Mouse (Mus musculus): ENCODE data around the gene Ubp1. TPM values are rescaled to one million over a fixed set of nuclear protein-coding genes. Genes with fewer than 3 reads are reported as not detected.
"Not testable (repeated sequence)": the region's sequence is repeated elsewhere in the genome, so short reads cannot be mapped to it uniquely, and the experiment has no call there.

Ubp1 gene
- 49.8 and 51.8 TPM in 2 replicates for polyA plus RNA-seq (2015; fragmentation: Nextera tagmentation; extraction: Ambion mirVana)

DNA sequence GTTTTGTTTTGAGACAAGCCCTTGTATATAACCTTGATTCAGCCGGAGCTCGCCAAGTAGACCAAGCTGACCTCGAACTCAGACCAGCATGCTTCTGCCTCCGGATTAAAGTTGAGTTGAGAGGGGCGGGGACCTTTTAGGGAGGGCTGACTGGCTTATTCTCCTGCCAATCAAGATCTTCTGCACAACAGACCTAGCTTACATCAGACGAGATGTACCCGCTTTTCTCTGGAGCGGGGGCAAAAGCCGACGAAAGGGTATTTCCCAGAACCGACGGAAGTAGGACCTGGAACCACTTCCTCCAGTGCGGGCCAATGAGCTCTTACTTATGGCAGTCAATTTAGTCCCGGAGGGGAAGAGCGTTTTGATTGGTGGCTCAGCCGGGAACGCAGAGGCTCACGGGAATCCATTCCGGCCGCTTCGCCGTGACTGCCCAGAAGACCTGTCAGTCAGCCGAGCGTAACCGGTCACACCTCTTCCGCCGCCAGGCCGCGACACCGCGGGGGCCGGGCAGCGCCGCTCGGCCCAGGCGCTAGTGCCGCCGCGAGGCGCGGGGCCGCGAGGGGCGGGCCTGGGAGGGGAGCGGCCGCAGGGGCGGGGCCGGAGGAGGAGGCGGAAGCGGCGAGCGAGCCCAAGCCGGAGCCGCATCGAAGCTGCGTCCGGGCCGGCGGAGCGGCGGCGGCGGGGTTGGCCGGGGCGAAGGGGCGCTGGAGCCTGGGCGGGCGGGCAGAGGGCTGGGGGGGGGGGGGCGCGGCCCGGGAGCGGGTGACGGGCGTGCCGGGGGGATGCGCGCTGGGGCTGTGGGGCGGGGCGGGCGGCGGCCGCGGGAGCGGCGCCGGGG is at the start of gene Ubp1:
Ubp1 (plus strand) TSS at position 401 of the 841 bp plus-strand sequence.
- H3K4me3 ChIP-seq (replicated peaks) = peak within 1 kb of the TSS; percentile 98
- H3K27ac ChIP-seq (replicated peaks) = peak within 1 kb of the TSS; percentile 97
- H3K9me3 ChIP-seq (replicated peaks) = no peaks in the 10 kb centered on the region
- H3K9ac ChIP-seq = peak within 1 kb of the TSS; percentile 99
- H3K36me3 ChIP-seq (replicated peaks) = no peaks in the 10 kb centered on the region
- WGBS (ENCODE audit: insufficient replicate concordance) = 1% methylated on average over 59 of the region's 86 CpGs
- H3K27me3 ChIP-seq = 0 out of 2 replicates have a peak, but pooled peaks cover 10% of the 10 kb centered on the region
- H3K4me2 ChIP-seq = peak within 1 kb of the TSS; percentile 81
- peaks cover 40% of the 10 kb centered on the region for H3K4me1 ChIP-seq (replicated peaks)
- peak; percentile 98 for ATAC-seq (ENCODE audit: insufficient read depth)

DNA sequence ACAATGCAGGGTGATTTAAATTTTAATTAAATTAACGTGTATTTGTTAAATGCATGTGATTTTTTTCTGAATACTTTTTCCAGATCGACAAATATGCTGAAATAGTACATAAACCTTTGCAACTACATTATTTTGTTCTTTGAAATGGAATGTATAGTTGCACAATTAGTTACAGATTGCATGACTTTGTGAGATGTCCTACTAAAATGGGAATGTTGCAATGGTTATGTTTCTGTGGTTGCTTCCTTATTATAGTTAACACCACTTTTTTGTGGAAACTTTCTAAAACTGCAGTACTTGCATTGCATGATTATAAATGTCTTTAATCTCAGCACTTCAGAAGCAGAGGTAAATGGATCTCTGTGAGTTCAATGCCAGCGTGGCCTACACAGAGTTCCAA is 35.8 kb upstream of the Ubp1 start:
- Histone ChIP-seq H3K27ac (replicated peaks) (no peak overlapping the region), H3K27me3 (no peaks in the 10 kb centered on the region), H3K36me3 (replicated peaks) (peaks cover 48% of the 10 kb centered on the region), H3K4me3 (replicated peaks) (no peak overlapping the region), H3K4me2 (no peak overlapping the region), H3K9me3 (replicated peaks) (no peaks in the 10 kb centered on the region), H3K9ac (no peak overlapping the region), H3K4me1 (replicated peaks) (no peaks in the 10 kb centered on the region)
- no peak for ATAC-seq (ENCODE audit: insufficient read depth)
- 78% methylated on average over 3 of the region's 3 CpGs for WGBS (ENCODE audit: insufficient replicate concordance)

- 69% methylated on average over 4 of the region's 4 CpGs for WGBS (ENCODE audit: insufficient replicate concordance)
Observed at GRCm38 (mm10) chr9:113903136-113903535, 27.6 kb upstream of the Ubp1 start.

GRCm38 (mm10) chr9:113904315-113904714 is 26.4 kb upstream of the Ubp1 start:
- not testable (repeated sequence) for H3K9me3 ChIP-seq (replicated peaks); H3K27ac ChIP-seq (replicated peaks); H3K4me1 ChIP-seq (replicated peaks); H3K4me2 ChIP-seq; H3K4me3 ChIP-seq (replicated peaks); H3K27me3 ChIP-seq; H3K9ac ChIP-seq; ATAC-seq (ENCODE audit: insufficient read depth)
- peaks cover 61% of the 10 kb centered on the region for H3K36me3 ChIP-seq (replicated peaks)
- WGBS (ENCODE audit: insufficient replicate concordance) = 84% methylated on average over 6 of the region's 6 CpGs

More at GRCm38 (mm10) chr9:113903136-113903535, 27.6 kb upstream of the Ubp1 start:
- Histone ChIP-seq H3K4me2 (no peak overlapping the region), H3K4me3 (replicated peaks) (no peak overlapping the region), H3K27ac (replicated peaks) (no peak overlapping the region), H3K9ac (no peak overlapping the region), H3K4me1 (replicated peaks) (no peaks in the 10 kb centered on the region), H3K27me3 (no peaks in the 10 kb centered on the region), H3K36me3 (replicated peaks) (peaks cover 54% of the 10 kb centered on the region), H3K9me3 (replicated peaks) (no peaks in the 10 kb centered on the region)
- no peak for ATAC-seq (ENCODE audit: insufficient read depth)

GRCm38 (mm10) chr9:113915789-113916188 is 14.9 kb upstream of the Ubp1 start:
- H3K36me3 ChIP-seq (replicated peaks) = peaks cover 41% of the 10 kb centered on the region
- WGBS (ENCODE audit: insufficient replicate concordance) = 31% methylated on average over 5 of the region's 5 CpGs
- peak overlapping the region; percentile 70 for H3K27ac ChIP-seq (replicated peaks)
- H3K27me3 ChIP-seq = no peaks in the 10 kb centered on the region
- peaks cover 25% of the 10 kb centered on the region for H3K4me1 ChIP-seq (replicated peaks)
- 0 out of 2 replicates have a peak overlapping the region, but pooled peaks have one; percentile 22 for H3K9ac ChIP-seq
- H3K4me3 ChIP-seq (replicated peaks) = no peak overlapping the region
- peak; percentile 96 for ATAC-seq (ENCODE audit: insufficient read depth)
- H3K4me2 ChIP-seq = peak overlapping the region; percentile 47
- H3K9me3 ChIP-seq (replicated peaks) = no peaks in the 10 kb centered on the region

- 83% methylated on average over 5 of the region's 5 CpGs for WGBS (ENCODE audit: insufficient replicate concordance)
- Histone ChIP-seq H3K27ac (replicated peaks) (no peak overlapping the region), H3K4me1 (replicated peaks) (no peaks in the 10 kb centered on the region), H3K4me2 (no peak overlapping the region), H3K9ac (no peak overlapping the region), H3K36me3 (replicated peaks) (peaks cover 19% of the 10 kb centered on the region), H3K4me3 (replicated peaks) (no peak overlapping the region), H3K9me3 (replicated peaks) (no peaks in the 10 kb centered on the region), H3K27me3 (0 out of 2 replicates have a peak, but pooled peaks cover 8% of the 10 kb centered on the region)
- ATAC-seq (ENCODE audit: insufficient read depth) = no peak
Observed at GRCm38 (mm10) chr9:113922677-113923076, 8.1 kb upstream of the Ubp1 start.

DNA sequence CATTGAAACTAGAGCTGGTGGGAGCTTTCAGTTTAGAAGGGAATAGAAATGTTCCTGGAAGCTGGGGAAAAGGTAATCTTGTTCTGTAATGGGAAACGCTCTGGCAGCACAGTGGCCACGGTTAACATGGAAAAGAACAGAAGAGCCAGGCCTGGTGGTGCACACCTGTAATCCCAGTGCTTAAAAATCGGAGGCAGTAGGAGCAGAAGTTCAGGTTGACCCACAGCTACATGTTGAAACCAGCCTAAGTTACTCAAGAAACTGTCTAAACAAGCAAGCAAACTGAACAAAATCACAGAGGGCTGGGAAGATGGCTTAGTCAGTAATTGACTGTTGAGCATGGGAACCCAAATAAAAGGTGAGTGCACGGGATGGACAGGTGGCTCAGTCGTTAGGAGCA is 5.9 kb upstream of the Ubp1 start:
- Histone ChIP-seq H3K4me3 (replicated peaks) (no peak overlapping the region), H3K27ac (replicated peaks) (no peak overlapping the region), H3K36me3 (replicated peaks) (peaks cover 13% of the 10 kb centered on the region), H3K27me3 (0 out of 2 replicates have a peak, but pooled peaks cover 10% of the 10 kb centered on the region), H3K4me1 (replicated peaks) (peaks cover 5% of the 10 kb centered on the region), H3K9me3 (replicated peaks) (no peaks in the 10 kb centered on the region), H3K9ac (no peak overlapping the region), H3K4me2 (no peak overlapping the region)
- no peak for ATAC-seq (ENCODE audit: insufficient read depth)
- WGBS (ENCODE audit: insufficient replicate concordance) = 73% methylated on average over 5 of the region's 5 CpGs

DNA sequence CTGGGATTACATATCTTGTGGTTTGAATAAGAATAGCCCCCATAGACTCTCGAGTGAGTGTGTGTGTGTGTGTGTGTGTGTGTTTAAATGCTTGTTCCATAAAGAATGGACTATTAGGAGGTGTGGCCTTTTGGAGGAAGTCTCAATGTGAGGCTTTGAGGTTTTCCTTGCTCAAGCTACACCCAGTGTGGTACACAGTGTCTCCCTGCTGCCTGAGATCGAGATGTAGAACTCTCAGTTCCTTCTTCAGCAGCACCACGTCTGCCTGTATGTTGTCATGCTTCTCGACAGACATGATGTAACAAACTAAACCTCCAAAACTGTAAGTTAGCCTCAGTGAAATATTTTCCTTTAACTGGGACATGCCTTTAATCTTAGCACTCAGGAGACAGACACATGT is 2.1 kb upstream of the Ubp1 start:
- no peak overlapping the region for H3K9ac ChIP-seq
- H3K27ac ChIP-seq (replicated peaks) = 0 out of 2 replicates have a peak overlapping the region, but pooled peaks have one; percentile 39
- no peaks in the 10 kb centered on the region for H3K36me3 ChIP-seq (replicated peaks)
- H3K4me1 ChIP-seq (replicated peaks) = peaks cover 22% of the 10 kb centered on the region
- H3K9me3 ChIP-seq (replicated peaks) = no peaks in the 10 kb centered on the region
- WGBS (ENCODE audit: insufficient replicate concordance) = 22% methylated on average over 4 of the region's 4 CpGs
- H3K27me3 ChIP-seq = 0 out of 2 replicates have a peak, but pooled peaks cover 10% of the 10 kb centered on the region
- no peak for ATAC-seq (ENCODE audit: insufficient read depth)
- H3K4me3 ChIP-seq (replicated peaks) = no peak overlapping the region
- H3K4me2 ChIP-seq = no peak overlapping the region

- Histone ChIP-seq H3K4me1 (replicated peaks) (peaks cover 31% of the 10 kb centered on the region), H3K4me2 (peak overlapping the region; percentile 81), H3K9me3 (replicated peaks) (no peaks in the 10 kb centered on the region), H3K27me3 (0 out of 2 replicates have a peak, but pooled peaks cover 10% of the 10 kb centered on the region), H3K27ac (replicated peaks) (peak overlapping the region; percentile 97), H3K4me3 (replicated peaks) (peak overlapping the region; percentile 98), H3K9ac (no peak overlapping the region), H3K36me3 (replicated peaks) (no peaks in the 10 kb centered on the region)
- ATAC-seq (ENCODE audit: insufficient read depth) = no peak
- WGBS (ENCODE audit: insufficient replicate concordance) = 80% methylated on average over 1 of the region's 1 CpGs
Observed at GRCm38 (mm10) chr9:113929676-113930075, 1.1 kb upstream of the Ubp1 start.

DNA sequence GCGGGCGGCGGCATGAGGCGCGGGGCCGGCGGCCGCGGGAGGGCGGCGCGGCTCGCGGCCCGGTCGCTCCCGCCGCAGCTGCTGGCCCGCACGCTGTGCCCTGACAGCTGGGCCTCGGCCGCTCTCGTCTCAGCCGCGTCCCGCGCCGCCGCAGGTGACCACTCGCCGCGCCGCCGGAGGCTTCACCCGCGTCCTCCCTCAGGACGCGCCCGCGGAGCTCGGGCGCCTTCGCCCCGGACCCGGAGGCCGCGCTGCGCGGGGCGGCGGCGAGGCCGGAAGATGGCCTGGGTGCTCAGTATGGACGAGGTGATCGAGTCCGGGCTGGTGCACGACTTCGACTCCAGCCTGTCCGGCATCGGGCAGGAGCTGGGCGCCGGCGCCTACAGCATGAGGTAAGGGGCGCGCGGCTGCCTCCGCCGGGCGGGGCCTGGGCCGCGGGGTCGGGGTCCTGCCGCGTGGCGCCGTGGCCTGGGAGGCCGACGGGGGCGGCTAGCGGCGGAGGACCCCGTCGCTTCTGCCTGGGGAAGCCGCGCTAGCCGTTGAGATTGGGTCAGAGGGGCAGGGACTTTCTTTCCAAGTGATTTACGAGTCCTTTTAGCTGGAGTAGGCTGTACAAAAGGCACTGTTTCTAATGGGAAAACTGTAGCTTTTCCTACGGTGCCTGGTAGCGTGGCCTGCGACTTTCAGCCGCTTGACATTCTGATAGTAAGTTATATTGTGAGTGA is 803 bp downstream of the Ubp1 start:
- peak overlapping the region; percentile 98 for H3K4me3 ChIP-seq (replicated peaks)
- WGBS (ENCODE audit: insufficient replicate concordance) = under 1% methylated on average over 71 of the region's 91 CpGs
- 0 out of 2 replicates have a peak, but pooled peaks cover 10% of the 10 kb centered on the region for H3K27me3 ChIP-seq
- no peaks in the 10 kb centered on the region for H3K36me3 ChIP-seq (replicated peaks)
- peak; percentile 1 for ATAC-seq (ENCODE audit: insufficient read depth)
- peak overlapping the region; percentile 97 for H3K27ac ChIP-seq (replicated peaks)
- H3K9ac ChIP-seq = peak overlapping the region; percentile 99
- no peaks in the 10 kb centered on the region for H3K9me3 ChIP-seq (replicated peaks)
- H3K4me2 ChIP-seq = peak overlapping the region; percentile 81
- peaks cover 47% of the 10 kb centered on the region for H3K4me1 ChIP-seq (replicated peaks)

DNA sequence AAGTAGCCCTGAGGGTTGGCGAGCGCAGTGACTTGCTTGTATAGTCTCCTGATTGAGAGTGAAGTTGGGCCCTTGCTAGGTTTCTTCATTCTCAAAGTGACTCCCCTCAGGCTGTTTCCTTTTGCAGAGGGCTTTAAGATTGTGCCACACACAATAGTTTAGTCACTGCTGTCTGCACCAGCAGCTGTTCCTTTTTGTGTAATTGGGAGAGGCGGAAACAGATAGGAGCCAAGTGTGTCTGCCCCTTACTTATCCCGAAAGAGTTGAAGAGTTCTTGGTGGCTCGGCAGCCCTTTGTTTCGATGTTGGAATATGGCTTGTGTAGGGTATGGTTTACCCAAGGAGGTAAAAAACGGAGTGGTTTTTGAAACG is 1.4 kb downstream of the Ubp1 start:
- 1% methylated on average over 8 of the region's 8 CpGs for WGBS (ENCODE audit: insufficient replicate concordance)

More for the DNA sequence above, 1.4 kb downstream of the Ubp1 start:
- Histone ChIP-seq H3K27ac (replicated peaks) (peak overlapping the region; percentile 97), H3K36me3 (replicated peaks) (no peaks in the 10 kb centered on the region), H3K4me1 (replicated peaks) (peaks cover 51% of the 10 kb centered on the region), H3K9me3 (replicated peaks) (no peaks in the 10 kb centered on the region), H3K4me3 (replicated peaks) (peak overlapping the region; percentile 98), H3K9ac (peak overlapping the region; percentile 99), H3K27me3 (0 out of 2 replicates have a peak, but pooled peaks cover 8% of the 10 kb centered on the region), H3K4me2 (peak overlapping the region; percentile 81)
- ATAC-seq (ENCODE audit: insufficient read depth) = no peak

Measured in liver, embryonic 15.5 days (tissue).